Mouse (Mus musculus) stomach, postnatal 0 days (tissue): ENCODE measurements around the gene Pde9a. TPM values are rescaled to one million over a fixed set of nuclear protein-coding genes. Genes with fewer than 3 reads are reported as not detected.
A peak's percentile ranks its signal among the peaks of the same experiment; 100 is the strongest.

Source experiments
- ATAC-seq: fragments of 200-750 bp; cut with Nextera tagmentation; 2 replicates; pipeline ENCODE4 v1.8.0; 2017; ENCODE audit not compliant: low FRiP score, low TSS enrichment
- DNase-seq: peaks from one replicate; pipeline ENCODE4 v3.0.0-alpha.2; 2016; ENCODE audit warnings: low spot score
- H3K27ac ChIP-seq: fragments of 300-500 bp; sonication (generic); replicated peaks from 2 replicates; pipeline ENCODE4 v1.5.1; 2014; ENCODE audit warnings: mild to moderate bottlenecking, control low read depth
- H3K27me3 ChIP-seq: fragments of 300-500 bp; sonication (generic); 2 replicates; pipeline ENCODE4 v1.6.1; 2014; ENCODE audit warnings: low read length; ENCODE audit not compliant: control insufficient read depth, insufficient read depth
- H3K36me3 ChIP-seq: fragments of 300-500 bp; sonication (generic); 2 replicates; pipeline ENCODE4 v1.6.1; 2014; ENCODE audit warnings: low read length, mixed read lengths; ENCODE audit not compliant: control insufficient read depth, insufficient read depth
- H3K4me1 ChIP-seq: fragments of 300-500 bp; sonication (generic); replicated peaks from 2 replicates; pipeline ENCODE4 v1.6.1; 2014; ENCODE audit warnings: antibody characterized with exemption; ENCODE audit not compliant: control insufficient read depth, insufficient read depth
- H3K4me2 ChIP-seq: fragments of 300-500 bp; sonication (generic); replicated peaks from 2 replicates; pipeline ENCODE4 v1.6.1; 2014; ENCODE audit warnings: low read depth, mild to moderate bottlenecking, control low read depth, moderate library complexity
- H3K4me3 ChIP-seq: fragments of 300-500 bp; sonication (generic); 2 replicates; pipeline ENCODE4 v1.5.1; 2014; ENCODE audit warnings: low read depth, low read length, control low read depth
- H3K9ac ChIP-seq: fragments of 300-500 bp; sonication (generic); 2 replicates; pipeline ENCODE4 v1.6.1; 2014; ENCODE audit warnings: mild to moderate bottlenecking, low read length, control low read depth, mixed read lengths
- H3K9me3 ChIP-seq: fragments of 300-500 bp; sonication (generic); 2 replicates; pipeline ENCODE4 v1.6.1; 2016; ENCODE audit warnings: low read length; ENCODE audit not compliant: control insufficient read depth
- CTCF ChIP-seq: IDR thresholded peaks from 2 replicates; pipeline ENCODE4 v1.5.1; 2016; ENCODE audit warnings: antibody characterized with exemption, low read depth, mild to moderate bottlenecking, moderate library complexity
- EP300 ChIP-seq: optimal IDR thresholded peaks from 2 replicates; pipeline ENCODE3; 2016; ENCODE audit warnings: antibody characterized with exemption
- WGBS: fragments of 180-500 bp; shearing (Covaris S2); extraction: QIAGEN DNeasy Blood & Tissue Kit; methylation state at CpG from one replicate; pipeline ENCODE4 v1.1.7; 2014; 5-methylcytosine and 5-hydroxymethylcytosine counted together
- polyA plus RNA-seq: library from polyadenylated mRNA; unstranded; fragments of >200 nt; fragmentation: Nextera tagmentation; extraction: Ambion mirVana; gene quantifications from 2 replicates; pipeline ENCODE4 v1.2.1, GENCODE M21; 2015

Pde9a gene
- polyA plus RNA-seq, 1 experiment from 2014 or later, result 11.6 TPM

DNA sequence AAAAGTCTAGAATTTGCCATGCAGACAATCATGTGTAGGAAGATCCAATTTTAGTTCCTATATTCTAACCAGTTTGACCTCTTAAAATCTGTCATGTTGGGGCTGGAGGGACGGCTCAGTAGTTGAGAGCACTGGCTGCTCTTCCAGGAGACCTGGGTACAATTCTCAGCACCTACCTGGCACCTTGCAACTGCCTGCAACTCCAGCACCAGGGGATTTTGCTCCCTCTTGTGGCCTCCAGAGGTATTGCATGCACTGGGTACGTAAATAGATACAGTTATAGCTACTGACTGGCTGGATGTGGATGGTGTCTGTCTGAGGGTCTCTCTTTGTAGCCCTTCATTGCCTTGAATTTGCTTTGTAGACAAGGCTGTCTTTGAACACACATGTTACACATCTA, 43.4 kb downstream of the Pde9a start:
- Histone ChIP-seq H3K4me1 (peaks cover 5% of the 10 kb centered on the region), H3K9ac (no peak overlapping the region), H3K27ac (no peak overlapping the region), H3K4me3 (no peak overlapping the region), H3K27me3 (no peaks in the 10 kb centered on the region), H3K4me2 (no peak overlapping the region), H3K36me3 (no peaks in the 10 kb centered on the region), H3K9me3 (no peaks in the 10 kb centered on the region)
- 98% methylated on average over 2 of the region's 2 CpGs for WGBS
- ATAC-seq, result no peak
- DNase-seq, result no peak
- peak; percentile 66 for TF ChIP-seq CTCF
- TF ChIP-seq EP300, result no peak

DNA sequence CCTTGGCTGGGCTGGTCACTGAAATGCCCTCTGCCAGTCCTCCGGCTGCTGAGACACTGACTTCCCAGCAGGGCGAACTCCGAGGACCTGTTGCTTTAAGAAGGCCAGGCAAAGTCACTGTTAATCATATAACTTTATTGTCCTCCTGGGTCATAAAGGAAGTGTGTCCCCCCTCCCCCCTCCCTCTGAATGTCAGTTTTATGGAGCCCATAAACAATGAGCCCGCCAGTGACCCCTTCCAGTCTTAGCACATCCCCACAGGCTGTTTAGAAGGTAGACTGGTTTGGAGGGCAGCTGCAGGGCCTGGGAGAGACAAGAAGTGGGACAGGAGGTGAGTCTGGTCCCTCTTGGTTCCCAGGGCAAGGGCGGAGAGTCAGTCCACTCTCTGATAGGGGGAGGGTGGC, 46.9 kb downstream of the Pde9a start:
- DNase-seq (no peak), ATAC-seq (no peak)
- Histone ChIP-seq H3K4me3 (no peak overlapping the region), H3K4me1 (peaks cover 5% of the 10 kb centered on the region), H3K9me3 (no peaks in the 10 kb centered on the region), H3K36me3 (no peaks in the 10 kb centered on the region), H3K4me2 (peak overlapping the region; percentile 27), H3K9ac (peak overlapping the region; percentile 1; the same call in 1 of the 2 replicates), H3K27ac (no peak overlapping the region), H3K27me3 (no peaks in the 10 kb centered on the region)
- 59% methylated on average over 5 of the region's 5 CpGs for WGBS
- TF ChIP-seq CTCF, result no peak
- no peak for TF ChIP-seq EP300

DNA sequence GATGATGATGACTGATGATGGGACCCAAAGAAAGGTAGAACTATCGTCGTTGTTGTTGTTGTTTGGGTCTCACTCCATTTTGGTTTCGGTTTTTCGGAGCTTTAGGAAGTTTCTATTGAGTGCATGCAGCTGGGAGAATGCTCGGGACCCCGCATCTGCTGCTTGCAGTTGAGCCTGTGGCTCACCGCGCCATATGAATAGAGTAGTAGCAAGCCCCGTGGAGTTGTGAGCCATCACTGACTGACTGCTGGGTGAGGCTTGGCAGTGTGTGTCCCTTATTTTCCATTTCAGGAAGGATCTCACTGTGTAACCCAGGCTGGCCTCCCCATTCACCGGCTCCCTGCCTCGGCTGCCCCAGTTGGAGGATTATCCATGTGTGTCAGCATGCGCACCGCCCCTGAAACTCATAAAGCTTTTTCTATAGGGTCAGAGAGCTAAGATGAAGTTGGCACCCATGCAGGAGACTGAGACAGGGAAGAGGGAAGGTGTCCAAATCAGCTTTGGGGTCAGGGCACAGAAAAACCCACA, 47.5 kb downstream of the Pde9a start:
- ATAC-seq (no peak; the same call in 1 of the 2 replicates), DNase-seq (no peak)
- Histone ChIP-seq H3K4me1 (peaks cover 5% of the 10 kb centered on the region), H3K9ac (peak overlapping the region; percentile 13; the same call in 1 of the 2 replicates), H3K4me2 (peak overlapping the region; percentile 27), H3K27me3 (no peaks in the 10 kb centered on the region), H3K36me3 (no peaks in the 10 kb centered on the region), H3K27ac (0 out of 2 replicates have a peak overlapping the region, but pooled peaks have one; percentile 35), H3K9me3 (no peaks in the 10 kb centered on the region), H3K4me3 (no peak overlapping the region)
- TF ChIP-seq CTCF (no peak), EP300 (no peak)
- 53% methylated on average over 13 of the region's 13 CpGs for WGBS

- peak overlapping the region; percentile 20; the same call in 1 of the 2 replicates for H3K4me2 ChIP-seq
- DNase-seq (peak; percentile 42), ATAC-seq (peak; percentile 59)
- peak overlapping the region; percentile 6; the same call in 1 of the 2 replicates for H3K4me3 ChIP-seq
- WGBS, result 14% methylated on average over 16 of the region's 16 CpGs
- peaks cover 5% of the 10 kb centered on the region for H3K4me1 ChIP-seq
- peak overlapping the region; percentile 58 for H3K27ac ChIP-seq
- no peaks in the 10 kb centered on the region for H3K27me3 ChIP-seq
- no peaks in the 10 kb centered on the region for H3K36me3 ChIP-seq
- no peaks in the 10 kb centered on the region for H3K9me3 ChIP-seq
- TF ChIP-seq EP300 (no peak), CTCF (no peak)
- H3K9ac ChIP-seq, result 0 out of 2 replicates have a peak overlapping the region, but pooled peaks have one; percentile 23
Measured at GRCm38 (mm10) chr17:31433978-31434797, 48.2 kb downstream of the Pde9a start.

DNA sequence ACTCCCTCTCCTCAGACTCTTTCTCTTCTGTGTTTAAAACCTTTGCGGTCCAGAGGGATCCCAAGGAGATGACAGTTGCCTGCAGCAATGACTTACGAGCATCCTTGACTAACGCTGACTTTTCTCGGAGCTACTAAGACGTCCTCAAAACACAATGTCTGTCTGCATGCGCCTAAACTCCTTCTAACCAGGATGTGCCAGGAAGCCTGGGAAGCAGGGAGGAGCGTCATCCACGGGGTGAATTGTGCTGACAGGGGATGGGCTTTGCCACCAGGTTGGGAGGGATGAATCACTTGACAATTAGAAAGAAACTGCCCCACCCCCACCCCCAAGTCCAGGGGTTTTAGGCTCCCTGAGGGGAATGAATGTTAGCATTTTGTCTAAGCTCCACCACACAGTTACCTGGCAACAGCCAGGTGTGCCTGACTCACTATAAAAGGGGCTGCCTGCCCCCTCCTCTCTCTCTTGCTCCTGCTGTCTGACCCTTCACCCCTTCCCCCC, 48.9 kb downstream of the Pde9a start:
- ATAC-seq (no peak), DNase-seq (no peak)
- Histone ChIP-seq H3K9me3 (no peaks in the 10 kb centered on the region), H3K27ac (peak overlapping the region; percentile 58), H3K4me2 (no peak overlapping the region), H3K36me3 (no peaks in the 10 kb centered on the region), H3K9ac (no peak overlapping the region), H3K4me1 (peaks cover 5% of the 10 kb centered on the region), H3K4me3 (no peak overlapping the region), H3K27me3 (no peaks in the 10 kb centered on the region)
- WGBS, result 24% methylated on average over 8 of the region's 8 CpGs
- no peak for TF ChIP-seq EP300
- TF ChIP-seq CTCF, result no peak
